Mouse (Mus musculus) A20 (cell line): Measurements from ENCODE around the gene Lnpk.
A peak's percentile ranks its signal among the peaks of the same experiment; 100 is the strongest.

Experiments
- DNase-seq: peaks from one replicate; pipeline ENCODE4 v3.0.0-alpha.2; 2011; ENCODE audit warnings: low read depth, low spot score

Lnpk gene

GRCm38 (mm10) chr2:74578843-74579489, at the start of gene Lnpk:
TSS of gene Lnpk (minus strand) at chr2:74579435.
- DNase-seq, result peak; percentile 93

DNA sequence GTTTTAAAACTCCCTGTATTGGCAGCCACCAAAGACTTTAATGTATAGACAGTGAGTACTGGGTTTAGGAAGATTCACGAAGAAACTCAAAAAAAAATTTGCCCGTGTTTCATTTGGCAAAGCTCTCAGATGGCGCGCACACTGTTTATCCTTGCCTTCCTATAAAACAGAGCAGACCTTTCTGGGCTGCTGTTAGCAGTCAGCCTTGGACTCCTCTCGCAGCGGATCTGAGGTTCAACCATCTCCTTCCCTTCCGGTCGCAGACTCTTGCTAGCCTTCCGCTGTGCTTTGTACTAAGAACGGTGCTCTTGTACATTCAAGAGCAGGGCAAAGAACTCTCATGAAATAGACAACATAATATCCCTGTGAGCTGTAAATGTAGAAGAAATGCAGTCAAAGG, 41.1 kb upstream of the Lnpk start:
- DNase-seq, result no peak

- DNase-seq, result no peak
Measured at GRCm38 (mm10) chr2:74619676-74620246, 40.5 kb upstream of the Lnpk start.

- DNase-seq, result no peak
Measured at GRCm38 (mm10) chr2:74617706-74618105, 38.5 kb upstream of the Lnpk start.

DNA sequence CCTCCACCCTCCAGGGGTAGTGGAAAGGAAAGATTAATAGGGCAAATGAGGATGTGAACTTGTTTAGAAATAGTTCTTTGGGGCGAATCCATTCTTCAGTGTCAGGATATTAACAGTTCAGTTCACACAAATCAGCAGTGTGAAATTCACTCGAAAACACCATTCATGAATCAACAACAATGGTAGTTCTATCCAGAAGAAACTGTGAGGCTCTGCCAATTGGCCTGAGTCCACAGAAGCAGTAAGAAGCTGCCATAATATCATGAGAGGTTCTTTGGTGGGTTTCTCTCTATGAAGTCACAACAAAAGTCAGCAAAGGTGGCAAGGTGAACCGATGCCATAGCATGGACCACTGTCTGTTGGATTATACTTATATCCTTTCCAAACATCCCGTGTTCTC, 32.2 kb upstream of the Lnpk start:
- no peak for DNase-seq

- DNase-seq, result no peak
Measured at GRCm38 (mm10) chr2:74609350-74609749, 30.1 kb upstream of the Lnpk start.

GRCm38 (mm10) chr2:74606087-74606760, 27.0 kb upstream of the Lnpk start:
- peak; percentile 4 for DNase-seq

DNA sequence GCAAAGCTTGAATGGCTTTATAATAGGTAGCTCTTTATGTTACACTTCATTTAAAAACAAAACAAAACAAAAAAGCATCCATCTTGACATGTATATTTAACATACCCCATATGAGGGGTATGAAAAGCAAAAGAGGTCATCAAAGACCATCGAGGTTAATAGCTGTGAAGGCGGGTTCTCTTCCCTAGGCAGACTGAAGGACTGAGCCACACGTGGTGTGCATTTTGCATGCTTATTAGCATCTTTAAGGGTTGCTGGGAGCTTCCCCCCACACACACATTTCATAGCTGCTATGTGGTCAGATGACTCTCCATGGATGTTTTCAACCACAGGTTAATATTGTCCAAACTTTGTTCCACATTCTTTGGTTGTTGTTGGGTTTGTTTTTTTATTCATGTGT, 24.8 kb upstream of the Lnpk start:
- no peak for DNase-seq

DNA sequence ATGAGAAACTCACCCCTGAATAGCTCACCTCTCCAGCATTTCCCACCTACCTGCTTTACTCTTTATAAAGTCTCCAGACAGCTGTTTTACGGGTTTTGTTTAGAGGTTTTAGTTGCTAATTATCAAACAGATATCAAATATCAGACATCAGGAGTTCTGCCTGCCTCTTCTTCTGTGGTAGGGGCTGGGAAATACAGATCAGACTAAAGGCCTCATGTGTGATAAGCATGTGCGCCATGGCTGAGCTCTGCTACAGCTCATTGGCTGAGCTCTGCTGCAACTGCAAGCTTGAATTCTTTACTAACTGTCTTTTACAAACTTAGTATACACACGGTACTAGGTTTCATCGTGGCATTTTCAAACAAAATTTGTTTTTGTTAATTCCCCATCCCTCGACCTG, 23.2 kb upstream of the Lnpk start:
- no peak for DNase-seq

- no peak for DNase-seq
Measured at GRCm38 (mm10) chr2:74597169-74597568, 17.9 kb upstream of the Lnpk start.

- DNase-seq, result no peak
Measured at GRCm38 (mm10) chr2:74596094-74596493, 16.9 kb upstream of the Lnpk start.

DNA sequence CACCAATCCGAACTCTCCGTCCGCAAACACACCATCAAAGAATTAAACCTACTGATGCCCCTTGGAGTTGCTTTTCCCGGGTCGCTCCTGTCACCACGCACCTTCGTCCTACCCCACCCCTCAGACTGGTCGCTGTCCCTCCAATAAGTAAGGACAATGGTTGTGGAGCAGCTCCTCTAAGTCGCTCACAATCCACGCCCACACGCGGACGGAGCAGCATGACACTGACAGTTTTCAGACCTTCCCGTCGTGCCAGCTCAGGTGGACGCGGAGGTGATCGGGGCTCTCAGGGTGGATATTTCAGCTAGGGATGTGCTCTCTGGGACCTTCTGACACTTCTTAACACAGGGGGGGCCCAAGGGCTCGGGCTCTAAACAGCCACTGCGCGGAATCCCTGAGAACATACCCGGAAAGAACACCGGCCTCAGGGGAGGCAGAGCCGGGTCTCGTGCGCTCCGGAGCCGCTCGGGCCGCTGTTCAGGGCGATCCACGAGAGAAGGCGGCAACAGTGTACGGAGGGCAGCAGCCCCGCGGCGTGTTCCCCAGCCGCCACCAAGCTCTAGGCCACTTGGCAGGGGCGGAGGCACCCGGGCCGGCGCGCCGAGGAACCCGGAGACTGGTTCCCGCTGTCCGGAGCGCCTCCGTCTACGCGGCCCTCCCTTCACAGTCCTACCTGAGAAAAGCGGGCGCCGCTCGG, 941 bp downstream of the Lnpk start:
- DNase-seq, result peak; percentile 68

- no peak for DNase-seq
Measured at GRCm38 (mm10) chr2:74570390-74570789, 8.8 kb downstream of the Lnpk start.

GRCm38 (mm10) chr2:74559822-74560221, 19.4 kb downstream of the Lnpk start:
- no peak for DNase-seq

DNA sequence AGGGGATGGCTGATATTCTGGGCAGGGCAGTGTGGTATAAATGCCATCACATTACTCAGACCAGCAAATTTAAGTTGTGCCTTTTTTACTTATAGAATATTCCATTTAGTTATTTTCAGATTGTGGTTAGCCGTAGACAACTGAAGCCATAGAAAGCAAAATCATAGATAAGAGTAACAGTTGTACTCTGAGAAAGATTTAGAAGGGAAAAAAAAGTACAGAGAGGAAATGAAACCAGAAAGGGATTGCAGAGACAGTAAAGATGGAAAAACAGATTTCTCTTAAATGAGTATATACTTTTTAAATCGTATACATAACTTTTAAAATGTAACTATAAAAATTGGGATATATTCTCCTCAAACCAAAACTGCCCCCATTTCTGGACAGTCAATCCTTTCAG, 20.1 kb downstream of the Lnpk start:
- no peak for DNase-seq

DNA sequence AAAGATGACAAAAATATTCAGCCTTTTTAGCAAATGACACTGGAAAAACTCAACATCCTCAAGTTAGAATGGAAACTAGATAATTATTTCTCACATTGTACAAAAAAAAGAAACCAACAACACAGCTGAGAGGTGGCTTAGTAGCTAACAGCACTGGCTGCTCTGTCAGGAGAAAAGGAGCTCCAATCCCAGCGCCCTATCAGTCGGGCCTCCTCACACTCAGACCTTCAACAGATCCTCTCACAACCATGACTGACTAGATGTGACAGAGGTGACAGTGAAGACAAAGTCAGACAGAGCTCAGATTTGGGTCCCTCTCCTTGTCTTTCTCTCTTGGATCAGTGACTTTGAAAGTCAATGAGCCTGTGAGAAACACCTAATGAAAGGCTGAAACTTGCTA, 21.8 kb downstream of the Lnpk start:
- DNase-seq, result no peak

DNA sequence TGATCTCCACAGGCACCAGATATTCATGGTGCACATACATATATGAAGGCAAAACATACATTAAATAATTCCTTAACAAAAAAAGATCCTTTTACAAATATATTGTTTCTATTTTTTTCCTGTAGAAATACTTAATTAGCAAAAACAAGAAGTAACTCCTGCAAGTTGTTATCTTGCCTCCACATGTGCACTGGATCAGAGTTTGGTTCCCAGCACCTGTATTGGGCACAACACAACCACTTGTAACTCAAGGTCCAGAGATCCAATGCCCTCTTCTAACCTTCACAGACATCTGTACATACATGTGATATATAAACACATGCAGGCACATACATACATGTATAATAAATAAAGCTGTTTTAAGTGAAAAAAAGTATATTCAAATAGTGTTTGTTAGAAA, 27.3 kb downstream of the Lnpk start:
- no peak for DNase-seq

- DNase-seq, result no peak
Measured at GRCm38 (mm10) chr2:74548306-74548705, 30.9 kb downstream of the Lnpk start.

GRCm38 (mm10) chr2:74508302-74508701, 70.9 kb downstream of the Lnpk start:
- DNase-seq, result no peak

DNA sequence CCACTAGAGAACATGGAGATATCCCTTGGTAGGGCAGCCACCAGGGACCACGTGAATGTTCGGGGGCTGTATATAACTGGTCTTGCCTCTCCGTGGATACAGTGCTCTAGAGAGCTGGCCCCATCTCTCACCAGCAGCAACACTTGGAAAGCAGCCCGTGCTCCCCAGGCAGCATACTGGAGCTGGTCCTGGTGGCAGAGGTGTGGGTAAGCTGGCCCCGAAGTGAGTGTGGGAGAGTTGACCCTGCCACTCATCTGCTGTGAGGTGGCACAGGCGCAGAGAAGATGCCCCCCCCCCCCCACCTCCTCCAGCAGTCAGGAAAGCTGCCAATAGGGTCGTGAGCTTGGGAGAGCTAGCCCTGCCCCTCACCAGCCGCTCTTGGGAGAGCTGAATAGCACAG, 72.8 kb downstream of the Lnpk start:
- no peak for DNase-seq

GRCm38 (mm10) chr2:74500307-74500706, 78.9 kb downstream of the Lnpk start:
- DNase-seq, result no peak

DNA sequence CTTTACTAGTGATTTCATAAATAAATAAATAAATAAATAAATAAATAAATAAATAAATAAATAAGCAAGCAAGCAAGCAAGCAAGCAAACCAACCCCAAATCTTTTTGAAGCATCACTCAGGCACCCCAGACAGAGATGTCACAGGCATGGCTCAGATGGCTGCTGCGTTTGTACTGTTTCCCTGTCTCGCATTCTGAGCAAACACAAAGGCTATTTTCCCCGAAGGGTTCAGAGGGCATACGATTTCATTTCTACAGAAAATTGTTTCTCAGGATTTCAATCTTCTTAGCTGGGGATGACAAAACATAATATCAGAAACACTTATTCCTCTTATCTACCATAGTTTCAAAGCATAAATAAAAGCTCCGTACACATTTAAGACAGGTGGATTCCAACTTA, 81.4 kb downstream of the Lnpk start:
- DNase-seq, result no peak

- DNase-seq, result no peak
Measured at GRCm38 (mm10) chr2:74491426-74491825, 87.8 kb downstream of the Lnpk start.
